Mouse (Mus musculus) MEL (cell line): ENCODE data around the gene Tes. TPM values are rescaled to one million over a fixed set of nuclear protein-coding genes. Genes with fewer than 3 reads are reported as not detected.

Experiments
- DNase-seq: peaks from one replicate; pipeline ENCODE4 v3.0.0; 2011; ENCODE audit warnings: low read depth, low spot score
- H3K27ac ChIP-seq: 2 replicates; pipeline ENCODE4 v1.5.1; 2012; ENCODE audit warnings: low read depth, mild to moderate bottlenecking, control low read depth, low read length, moderate library complexity; ENCODE audit not compliant: control insufficient read depth
- H3K27me3 ChIP-seq, 2 experiments: fragments of 150-350 bp in 1 of 2; sonication (generic) in 1 of 2; 2 replicates each; pipeline ENCODE4 v1.6.1; 2012; ENCODE audit warnings: low read length in 2 of 2, mild to moderate bottlenecking in 2 of 2, improper control_type of control experiment in 1 of 2, moderate library complexity in 1 of 2; ENCODE audit not compliant: insufficient read depth in 2 of 2, control insufficient read depth in 1 of 2
- H3K36me3 ChIP-seq, 2 experiments: 2 replicates each; pipeline ENCODE4 v1.6.1; 2012 to 2014; ENCODE audit warnings: low read length in 2 of 2, improper control_type of control experiment in 1 of 2, inconsistent platforms in 1 of 2, mild to moderate bottlenecking in 1 of 2; ENCODE audit not compliant: insufficient read depth in 2 of 2, control insufficient read depth in 1 of 2
- H3K4me1 ChIP-seq, 2 experiments: fragments of 150-350 bp in 1 of 2; sonication (generic) in 1 of 2; 2 replicates each; pipeline ENCODE4 v1.6.1; 2012; ENCODE audit warnings: low read length in 2 of 2, improper control_type of control experiment in 1 of 2, mild to moderate bottlenecking in 1 of 2; ENCODE audit not compliant: insufficient read depth in 2 of 2, control insufficient read depth in 1 of 2
- H3K4me3 ChIP-seq, 2 experiments: fragments of 150-350 bp in 1 of 2; sonication (generic) in 1 of 2; 2 replicates each; pipeline ENCODE4 v1.5.1; 2012; ENCODE audit warnings: low read depth in 2 of 2, low read length in 2 of 2, mild to moderate bottlenecking in 2 of 2, moderate library complexity in 2 of 2, control low read depth in 1 of 2, improper control_type of control experiment in 1 of 2; ENCODE audit not compliant: control insufficient read depth in 1 of 2, insufficient read depth in 1 of 2
- H3K79me2 ChIP-seq: 2 replicates; pipeline ENCODE4 v1.6.1; 2012; ENCODE audit warnings: mild to moderate bottlenecking, low read length, moderate library complexity; ENCODE audit not compliant: control insufficient read depth, poor library complexity, insufficient read depth
- H3K9ac ChIP-seq: 2 replicates; pipeline ENCODE4 v1.6.1; 2012; ENCODE audit warnings: low read depth, mild to moderate bottlenecking, control low read depth, low read length, moderate library complexity; ENCODE audit not compliant: control insufficient read depth, poor library complexity, severe bottlenecking
- H3K9me3 ChIP-seq: fragments of 150-350 bp; sonication (generic); replicated peaks from 2 replicates; pipeline ENCODE4 v1.6.1; 2012; ENCODE audit warnings: mild to moderate bottlenecking, low read length, improper control_type of control experiment, moderate library complexity; ENCODE audit not compliant: insufficient read depth
- CHD2 ChIP-seq: IDR thresholded peaks from 2 replicates; pipeline ENCODE4 v1.6.1; 2011; ENCODE audit warnings: low read length, improper control_type of control experiment
- HCFC1 ChIP-seq: IDR thresholded peaks from 2 replicates; pipeline ENCODE4 v1.6.1; 2012; ENCODE audit warnings: low read depth, mild to moderate bottlenecking, inconsistent platforms, low read length, improper control_type of control experiment, moderate library complexity
- JUND ChIP-seq: IDR thresholded peaks from 2 replicates; pipeline ENCODE4 v1.6.1; 2011; ENCODE audit warnings: low read depth, mild to moderate bottlenecking, improper control_type of control experiment, low read length
- KAT2A ChIP-seq: conservative IDR thresholded peaks from 2 replicates; pipeline ENCODE4 v1.6.1; 2012; ENCODE audit warnings: low read depth, low read length, improper control_type of control experiment, inconsistent platforms
- MAFK ChIP-seq: IDR thresholded peaks from 2 replicates; pipeline ENCODE4 v1.6.1; 2011; ENCODE audit warnings: low read depth, mild to moderate bottlenecking, low read length, improper control_type of control experiment, borderline replicate concordance
- MAZ ChIP-seq: IDR thresholded peaks from 2 replicates; pipeline ENCODE4 v1.6.1; 2012; ENCODE audit warnings: low read depth, mild to moderate bottlenecking, inconsistent platforms, low read length, improper control_type of control experiment
- MEF2A ChIP-seq: IDR thresholded peaks from 2 replicates; pipeline ENCODE4 v1.6.1; 2014; ENCODE audit warnings: low read depth, mild to moderate bottlenecking, inconsistent platforms, low read length, improper control_type of control experiment; ENCODE audit not compliant: poor library complexity, insufficient replicate concordance, severe bottlenecking; ENCODE audit errors: extremely low read depth
- NELFE ChIP-seq: IDR thresholded peaks from 2 replicates; pipeline ENCODE4 v1.6.1; 2011; ENCODE audit warnings: low read depth, low read length, improper control_type of control experiment
- NRF1 ChIP-seq: IDR thresholded peaks from 2 replicates; pipeline ENCODE4 v1.6.1; 2014; ENCODE audit warnings: low read depth, mild to moderate bottlenecking, inconsistent platforms, low read length, improper control_type of control experiment, moderate library complexity; ENCODE audit not compliant: poor library complexity, insufficient read depth, severe bottlenecking
- POLR2A ChIP-seq, 2 experiments: IDR thresholded peaks; 2 replicates each; pipeline ENCODE4 v1.6.1; 2011 to 2012; ENCODE audit warnings: low read length in 2 of 2, mild to moderate bottlenecking in 2 of 2, control low read depth in 1 of 2, improper control_type of control experiment in 1 of 2, low read depth in 1 of 2, moderate library complexity in 1 of 2; ENCODE audit not compliant: control insufficient read depth in 1 of 2, insufficient read depth in 1 of 2, poor library complexity in 1 of 2
- POLR2AphosphoS5 ChIP-seq: IDR thresholded peaks from 2 replicates; pipeline ENCODE4 v1.6.1; 2012; ENCODE audit warnings: low read depth, borderline replicate concordance, mild to moderate bottlenecking, inconsistent platforms, low read length, moderate library complexity, mixed read lengths
- RAD21 ChIP-seq: IDR thresholded peaks from 2 replicates; pipeline ENCODE4 v1.6.1; 2011; ENCODE audit warnings: mild to moderate bottlenecking, low read depth, low read length, improper control_type of control experiment
- RCOR1 ChIP-seq: IDR thresholded peaks from 2 replicates; pipeline ENCODE4 v1.6.1; 2012; ENCODE audit warnings: low read depth, mild to moderate bottlenecking, inconsistent platforms, low read length, improper control_type of control experiment
- SIN3A ChIP-seq: IDR thresholded peaks from 2 replicates; pipeline ENCODE4 v1.6.1; 2012; ENCODE audit warnings: low read length, improper control_type of control experiment, inconsistent platforms
- TBP ChIP-seq: IDR thresholded peaks from 2 replicates; pipeline ENCODE4 v1.8.0; 2011; ENCODE audit warnings: low read depth, low read length, improper control_type of control experiment
- UBTF ChIP-seq: IDR thresholded peaks from 2 replicates; pipeline ENCODE4 v1.6.1; 2012; ENCODE audit warnings: low read depth, mild to moderate bottlenecking, inconsistent platforms, low read length, improper control_type of control experiment, moderate library complexity, borderline replicate concordance; ENCODE audit not compliant: insufficient read depth
- USF1 ChIP-seq: IDR thresholded peaks from 2 replicates; pipeline ENCODE4 v1.6.1; 2014; ENCODE audit warnings: low read depth, mild to moderate bottlenecking, inconsistent platforms, low read length, improper control_type of control experiment, moderate library complexity
- USF2 ChIP-seq, 2 experiments: IDR thresholded peaks; 2 replicates each; pipeline ENCODE4 v1.6.1; 2011 to 2012; ENCODE audit warnings: improper control_type of control experiment in 2 of 2, low read length in 2 of 2, borderline replicate concordance in 1 of 2, inconsistent platforms in 1 of 2, low read depth in 1 of 2, mild to moderate bottlenecking in 1 of 2; ENCODE audit not compliant: insufficient read depth in 1 of 2
- ZC3H11A ChIP-seq: IDR thresholded peaks from 2 replicates; pipeline ENCODE4 v1.6.1; 2012; ENCODE audit warnings: low read depth, mild to moderate bottlenecking, inconsistent platforms, low read length, improper control_type of control experiment
- ZNF384 ChIP-seq: IDR thresholded peaks from 2 replicates; pipeline ENCODE4 v1.6.1; 2012; ENCODE audit warnings: low read depth, mild to moderate bottlenecking, inconsistent platforms, low read length, improper control_type of control experiment
- polyA plus RNA-seq, 2 experiments: library from polyadenylated mRNA; stranded (reverse) in 1 of 2; unstranded in 1 of 2; fragments of >175 nt in 1 of 2; fragments of >200 nt in 1 of 2; gene quantifications; 2 replicates each; pipeline versions ENCODE4 v1.2.1 to v1.2.4; 2012; ENCODE audit warnings: low replicate concordance in 2 of 2, low read depth in 1 of 2; ENCODE audit not compliant: insufficient read length in 2 of 2, insufficient read depth in 1 of 2, missing spikeins in 1 of 2
- total RNA-seq: library from RNA; depleted of rRNA; stranded (reverse); fragments of 300-350 nt; gene quantifications from 2 replicates; pipeline ENCODE4 v1.2.3, GENCODE M21; 2012

The Tes gene
- total and polyA plus RNA-seq, 3 experiments = not detected

- Histone ChIP-seq H3K9ac (no peak overlapping the region), H3K27me3 (no peaks in the 10 kb centered on the region), H3K4me3 (no peak overlapping the region), H3K36me3 (no peaks in the 10 kb centered on the region), H3K4me1 (no peaks in the 10 kb centered on the region), H3K79me2 (no peaks in the 10 kb centered on the region)
- DNase-seq = no peak
- no peak for TF ChIP-seq HCFC1
- TF ChIP-seq ZNF384 = no peak
- no peak for TF ChIP-seq KAT2A
- TF ChIP-seq ZC3H11A = no peak
- TF ChIP-seq, all 39 proteins: peak for 0
- no peaks in the 10 kb centered on the region for H3K9me3 ChIP-seq
- no peak overlapping the region for H3K27ac ChIP-seq
These were observed 1.4 kb downstream of the Tes start for GRCm38 (mm10) chr6:17066211-17066940.

- no peaks in the 10 kb centered on the region for H3K36me3 ChIP-seq
- no peaks in the 10 kb centered on the region for H3K4me1 ChIP-seq
- no peak overlapping the region for H3K27ac ChIP-seq
- no peaks in the 10 kb centered on the region for H3K9me3 ChIP-seq
- H3K79me2 ChIP-seq = no peaks in the 10 kb centered on the region
- H3K9ac ChIP-seq = no peak overlapping the region
- no peak overlapping the region for H3K4me3 ChIP-seq
- H3K27me3 ChIP-seq = no peaks in the 10 kb centered on the region
- no peak for DNase-seq
- TF ChIP-seq ZC3H11A (no peak), NRF1 (no peak), RCOR1 (no peak), POLR2A (IDR thresholded peaks at IDR 0.05; ENCODE audit: control insufficient read depth in 1 of 2, insufficient read depth in 1 of 2, low read depth in 1 of 2, low read length in 2 of 2, poor library complexity in 1 of 2) (no peak), POLR2AphosphoS5 (no peak), NELFE (no peak), UBTF (no peak), SIN3A (no peak), USF2 (IDR thresholded peaks at IDR 0.05; ENCODE audit: borderline replicate concordance in 1 of 2, insufficient read depth in 1 of 2, low read depth in 1 of 2, low read length in 2 of 2) (no peak), MAZ (no peak), MAFK (no peak), MEF2A (no peak), RAD21 (no peak), CHD2 (no peak), USF1 (no peak), JUND (no peak), TBP (no peak), KAT2A (no peak)
These were observed 7.0 kb downstream of the Tes start for GRCm38 (mm10) chr6:17071899-17072298.
